In genomic region chr2:11288531-11288846, GRCm38 (mm10) we compare ENCODE assay signal across 8 mouse cellular contexts.
DNase-seq lines count a peak whose midpoint lies in the region; ATAC-seq lines count a peak whose summit lies in the region.

No protein-coding gene starts in this region.

- no peak overlapping the region for H3K4me2 ChIP-seq in forebrain, embryonic 15.5 days (replicated peaks)
- no peak overlapping the region; the same call in 1 of the 2 replicates for H3K4me2 ChIP-seq in hindbrain, embryonic 12.5 days (replicated peaks)

- no peaks in the 10 kb centered on the region for H3K9me3 ChIP-seq in forebrain, embryonic 15.5 days
- no peaks in the 10 kb centered on the region for H3K9me3 ChIP-seq in hindbrain, embryonic 12.5 days (replicated peaks)

- no peak overlapping the region for H3K27ac ChIP-seq in forebrain, embryonic 15.5 days (replicated peaks)
- no peak overlapping the region for H3K27ac ChIP-seq in hindbrain, embryonic 12.5 days

- 6% methylated on average over 7 of the region's 7 CpGs for WGBS in forebrain, embryonic 15.5 days
- 7% methylated on average over 7 of the region's 7 CpGs for WGBS in hindbrain, embryonic 12.5 days

- H3K4me3 ChIP-seq in forebrain, embryonic 15.5 days: no peak overlapping the region
- H3K4me3 ChIP-seq in hindbrain, embryonic 12.5 days: no peak overlapping the region

- DNase-seq in Muller cell, postnatal 12 days (ENCODE audit: inconsistent ontology term): peak; percentile 27
- peak; percentile 48 for DNase-seq in cerebellum, adult 11-12 months
- peak; percentile 81 for DNase-seq in layer of hippocampus, adult 9-11 months
- peak; percentile 91 for DNase-seq in lung, postnatal 36 days
- DNase-seq in retina, postnatal 7 days (ENCODE audit: low read depth, low spot score): peak; percentile 43
- DNase-seq in thymus, postnatal 4 days: peak; percentile 91

- no peaks in the 10 kb centered on the region for H3K36me3 ChIP-seq in forebrain, embryonic 15.5 days
- H3K36me3 ChIP-seq in hindbrain, embryonic 12.5 days: no peaks in the 10 kb centered on the region

- H3K27me3 ChIP-seq in forebrain, embryonic 15.5 days: no peaks in the 10 kb centered on the region
- no peaks in the 10 kb centered on the region for H3K27me3 ChIP-seq in hindbrain, embryonic 12.5 days

- ATAC-seq in forebrain, embryonic 15.5 days (replicated peaks): peak; percentile 94
- peak; percentile 83 for ATAC-seq in hindbrain, embryonic 12.5 days (ENCODE audit: low FRiP score)

- no peak overlapping the region for H3K9ac ChIP-seq in forebrain, embryonic 15.5 days (replicated peaks)
- H3K9ac ChIP-seq in hindbrain, embryonic 12.5 days: no peak overlapping the region

- peaks cover 4% of the 10 kb centered on the region; the same call in 1 of the 2 replicates for H3K4me1 ChIP-seq in forebrain, embryonic 15.5 days
- H3K4me1 ChIP-seq in hindbrain, embryonic 12.5 days: no peaks in the 10 kb centered on the region

Comparison
In these comparisons a context has a peak if more than half of its experiments do, and no peak if none do; other contexts are left out.
1. DNase-seq: peak in every context shown above with its lines; median percentile 91 in lung, postnatal 36 days; 91 in thymus, postnatal 4 days; 81 in layer of hippocampus, adult 9-11 months; 48 in cerebellum, adult 11-12 months; 43 in retina, postnatal 7 days; 27 in Muller cell, postnatal 12 days.